Mouse (Mus musculus): Measurements from ENCODE around the gene Rnf208. TPM values are rescaled to one million over a fixed set of nuclear protein-coding genes. Genes with fewer than 3 reads are reported as not detected.

Gene Rnf208
- total RNA-seq, 1 experiment: 4.8 TPM

DNA sequence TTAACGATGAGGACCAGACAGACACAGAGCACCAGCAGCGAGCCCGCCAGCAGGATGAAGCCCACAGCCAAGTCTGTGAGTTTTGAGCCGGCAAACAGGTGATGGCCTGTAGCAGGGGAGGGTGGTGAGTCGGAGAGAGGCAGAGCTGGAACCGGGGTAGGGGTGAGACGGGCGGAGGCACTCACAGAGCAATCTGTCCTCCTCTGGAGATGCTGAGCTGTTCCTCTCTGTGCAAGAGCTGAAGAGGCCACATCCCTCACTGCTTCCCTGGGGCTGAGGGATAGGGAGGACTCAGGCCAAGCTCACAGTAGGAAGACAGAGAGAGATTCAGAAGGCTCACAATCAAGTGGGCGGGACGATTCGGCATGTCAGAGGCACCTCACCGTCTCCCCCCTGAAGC lies 11.0 kb upstream of the Rnf208 start:
- in situ Hi-C loops (cut with MboI; ENCODE audit: low sequenced_read_pairs in 2 of 2, unreplicated experiment in 2 of 2): no loop called here
- H3K36me3 ChIP-seq (ENCODE audit: control insufficient read depth, insufficient read depth, low read length, poor library complexity, severe bottlenecking): no peaks in the 10 kb centered on the region
- TF ChIP-seq MAFK (IDR thresholded peaks at IDR 0.05; ENCODE audit: insufficient read depth, low read depth, low read length) (no peak), HCFC1 (IDR thresholded peaks at IDR 0.05; ENCODE audit: borderline replicate concordance, insufficient read depth, low read length) (no peak), CHD2 (IDR thresholded peaks at IDR 0.05; ENCODE audit: low read depth, low read length) (no peak), ZNF384 (IDR thresholded peaks at IDR 0.05; ENCODE audit: low read depth, low read length) (no peak), ZC3H11A (IDR thresholded peaks at IDR 0.05; ENCODE audit: borderline replicate concordance, low read depth, low read length) (no peak)
- peak overlapping the region; percentile 42; the same call in 1 of the 2 replicates for H3K9ac ChIP-seq (ENCODE audit: insufficient read depth, low read depth, low read length, poor library complexity, severe bottlenecking)
- H3K27ac ChIP-seq (ENCODE audit: insufficient read depth, low read depth, low read length, poor library complexity, severe bottlenecking): no peak overlapping the region
- no peaks in the 10 kb centered on the region for H3K9me3 ChIP-seq (ENCODE audit: control insufficient read depth, insufficient read depth, low read depth, low read length)
- no peak for DNase-seq (ENCODE audit: low read depth, low spot score)
- peaks cover 6 to 31% of the 10 kb centered on the region in 2 experiments; a peak in 3 of 4 replicates for H3K4me1 ChIP-seq (ENCODE audit: control insufficient read depth in 2 of 2, insufficient read depth in 2 of 2, low read length in 2 of 2, poor library complexity in 1 of 2)
- peak overlapping the region; percentile 2 to 16; a peak in 2 of 4 replicates for H3K4me3 ChIP-seq (ENCODE audit: insufficient read depth in 1 of 2, low read depth in 1 of 2, low read length in 2 of 2, poor library complexity in 1 of 2, severe bottlenecking in 1 of 2)

DNA sequence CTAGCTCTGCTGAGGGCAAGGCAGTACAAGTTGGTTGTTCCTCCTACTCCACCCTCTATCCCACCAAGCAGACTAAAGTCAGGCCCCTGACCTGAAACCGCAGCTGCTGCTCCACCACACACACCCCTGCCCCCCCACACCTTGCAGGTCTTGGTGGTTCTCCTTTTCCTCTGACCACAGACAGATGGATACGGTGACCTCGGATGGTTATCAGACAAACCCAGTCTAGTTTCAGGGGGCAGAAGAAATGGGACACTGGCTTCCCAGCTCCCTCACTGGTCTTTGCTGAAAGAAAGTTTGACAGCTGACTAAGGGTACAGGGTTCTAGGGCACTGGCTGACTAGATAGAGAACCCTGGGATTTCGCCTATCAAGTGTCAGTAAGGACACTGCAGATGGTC lies 8.6 kb upstream of the Rnf208 start:
- Histone ChIP-seq H3K36me3 (ENCODE audit: control insufficient read depth, insufficient read depth, low read length, poor library complexity, severe bottlenecking) (no peaks in the 10 kb centered on the region), H3K9me3 (ENCODE audit: control insufficient read depth, insufficient read depth, low read depth, low read length) (no peaks in the 10 kb centered on the region), H3K4me1 (ENCODE audit: control insufficient read depth in 2 of 2, insufficient read depth in 2 of 2, low read length in 2 of 2, poor library complexity in 1 of 2) (peaks cover 6 to 41% of the 10 kb centered on the region in 2 experiments), H3K27ac (ENCODE audit: insufficient read depth, low read depth, low read length, poor library complexity, severe bottlenecking) (no peak overlapping the region), H3K4me3 (ENCODE audit: insufficient read depth in 1 of 2, low read depth in 1 of 2, low read length in 2 of 2, poor library complexity in 1 of 2, severe bottlenecking in 1 of 2) (no peak overlapping the region), H3K9ac (ENCODE audit: insufficient read depth, low read depth, low read length, poor library complexity, severe bottlenecking) (no peak overlapping the region)
- in situ Hi-C loops (cut with MboI; ENCODE audit: low sequenced_read_pairs in 2 of 2, unreplicated experiment in 2 of 2): no loop called here
- TF ChIP-seq MAFK (IDR thresholded peaks at IDR 0.05; ENCODE audit: insufficient read depth, low read depth, low read length): no peak
- no peak for TF ChIP-seq ZC3H11A (IDR thresholded peaks at IDR 0.05; ENCODE audit: borderline replicate concordance, low read depth, low read length)
- TF ChIP-seq CHD2 (IDR thresholded peaks at IDR 0.05; ENCODE audit: low read depth, low read length): no peak
- TF ChIP-seq HCFC1 (IDR thresholded peaks at IDR 0.05; ENCODE audit: borderline replicate concordance, insufficient read depth, low read length): no peak
- no peak for TF ChIP-seq ZNF384 (IDR thresholded peaks at IDR 0.05; ENCODE audit: low read depth, low read length)
- no peak for DNase-seq (ENCODE audit: low read depth, low spot score)

DNA sequence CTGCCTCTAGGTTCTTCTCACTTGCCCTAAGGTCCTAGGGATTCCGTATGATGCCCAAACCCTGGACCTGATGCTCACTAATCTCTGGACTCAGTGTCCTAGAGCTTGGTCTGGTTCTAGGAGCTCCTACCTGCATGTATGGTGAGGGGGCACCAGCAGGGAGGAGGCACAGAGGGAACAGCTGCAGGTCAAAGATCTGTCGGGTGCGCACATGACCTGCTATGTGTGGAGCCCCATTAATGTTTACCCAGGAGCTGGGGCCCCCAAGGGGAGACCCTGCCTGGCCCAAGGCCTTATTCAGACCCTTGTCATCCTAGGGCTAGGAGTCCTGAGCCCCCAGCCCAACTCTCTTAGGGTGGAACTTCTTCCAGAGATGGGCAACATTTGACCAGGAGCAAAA lies 8.0 kb upstream of the Rnf208 start, which contains the start of gene Slc34a3:
Slc34a3 (minus strand) TSS at position 315 of the 400 bp plus-strand sequence.
- DNase-seq (ENCODE audit: low read depth, low spot score): no peak
- H3K9ac ChIP-seq (ENCODE audit: insufficient read depth, low read depth, low read length, poor library complexity, severe bottlenecking): no peak within 1 kb of the TSS
- in situ Hi-C loops (cut with MboI; ENCODE audit: low sequenced_read_pairs in 2 of 2, unreplicated experiment in 2 of 2): no loop called here
- no peaks in the 10 kb centered on the region for H3K36me3 ChIP-seq (ENCODE audit: control insufficient read depth, insufficient read depth, low read length, poor library complexity, severe bottlenecking)
- TF ChIP-seq CHD2 (IDR thresholded peaks at IDR 0.05; ENCODE audit: low read depth, low read length) (no peak), HCFC1 (IDR thresholded peaks at IDR 0.05; ENCODE audit: borderline replicate concordance, insufficient read depth, low read length) (no peak), MAFK (IDR thresholded peaks at IDR 0.05; ENCODE audit: insufficient read depth, low read depth, low read length) (no peak)
- H3K4me1 ChIP-seq (ENCODE audit: control insufficient read depth in 2 of 2, insufficient read depth in 2 of 2, low read length in 2 of 2, poor library complexity in 1 of 2): peaks cover 6 to 38% of the 10 kb centered on the region in 2 experiments
- no peaks in the 10 kb centered on the region for H3K9me3 ChIP-seq (ENCODE audit: control insufficient read depth, insufficient read depth, low read depth, low read length)
- H3K27ac ChIP-seq (ENCODE audit: insufficient read depth, low read depth, low read length, poor library complexity, severe bottlenecking): no peak within 1 kb of the TSS
- no peak within 1 kb of the TSS for H3K4me3 ChIP-seq (ENCODE audit: insufficient read depth in 1 of 2, low read depth in 1 of 2, low read length in 2 of 2, poor library complexity in 1 of 2, severe bottlenecking in 1 of 2)

DNA sequence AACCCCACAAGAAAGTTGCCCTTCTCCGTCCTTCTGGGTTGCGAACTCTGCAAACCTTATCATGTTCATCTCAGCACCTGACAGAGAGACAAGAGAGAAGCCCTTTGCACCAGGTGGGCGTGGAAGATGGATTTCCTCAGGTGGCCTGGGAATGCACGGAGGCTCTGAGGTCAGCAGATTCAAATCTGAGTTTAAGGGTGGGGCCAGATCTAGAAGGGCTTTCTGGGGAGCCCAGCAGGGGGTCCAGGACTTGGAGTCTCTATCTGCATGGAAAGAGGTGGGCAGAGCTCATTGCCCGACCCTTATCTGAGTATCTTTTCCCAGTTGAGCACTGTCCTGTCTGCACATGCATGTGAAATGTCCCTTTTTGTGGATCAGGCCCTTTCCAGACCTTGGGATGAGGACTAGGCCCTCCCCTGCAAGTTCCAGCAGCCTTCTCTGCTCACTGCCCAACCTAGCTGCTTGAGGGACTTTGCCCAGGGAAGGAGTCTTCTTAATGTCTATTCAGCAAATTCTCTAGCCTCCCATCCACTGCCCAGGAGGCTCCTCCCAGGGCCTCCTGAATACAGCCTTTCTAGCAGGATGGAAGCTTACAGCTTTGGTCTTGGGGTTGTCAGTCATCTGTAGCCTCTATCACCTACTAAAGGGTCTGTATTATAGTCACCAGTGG lies 7.4 kb upstream of the Rnf208 start:
- peaks cover 6 to 39% of the 10 kb centered on the region in 2 experiments for H3K4me1 ChIP-seq (ENCODE audit: control insufficient read depth in 2 of 2, insufficient read depth in 2 of 2, low read length in 2 of 2, poor library complexity in 1 of 2)
- no peak overlapping the region for H3K4me3 ChIP-seq (ENCODE audit: insufficient read depth in 1 of 2, low read depth in 1 of 2, low read length in 2 of 2, poor library complexity in 1 of 2, severe bottlenecking in 1 of 2)
- no peak overlapping the region for H3K27ac ChIP-seq (ENCODE audit: insufficient read depth, low read depth, low read length, poor library complexity, severe bottlenecking)
- TF ChIP-seq ZC3H11A (IDR thresholded peaks at IDR 0.05; ENCODE audit: borderline replicate concordance, low read depth, low read length) (no peak), CHD2 (IDR thresholded peaks at IDR 0.05; ENCODE audit: low read depth, low read length) (no peak), MAFK (IDR thresholded peaks at IDR 0.05; ENCODE audit: insufficient read depth, low read depth, low read length) (no peak), ZNF384 (IDR thresholded peaks at IDR 0.05; ENCODE audit: low read depth, low read length) (no peak), HCFC1 (IDR thresholded peaks at IDR 0.05; ENCODE audit: borderline replicate concordance, insufficient read depth, low read length) (no peak)
- in situ Hi-C loops (cut with MboI; ENCODE audit: low sequenced_read_pairs in 2 of 2, unreplicated experiment in 2 of 2): no loop called here
- H3K9me3 ChIP-seq (ENCODE audit: control insufficient read depth, insufficient read depth, low read depth, low read length): no peaks in the 10 kb centered on the region
- no peak for DNase-seq (ENCODE audit: low read depth, low spot score)
- no peak overlapping the region for H3K9ac ChIP-seq (ENCODE audit: insufficient read depth, low read depth, low read length, poor library complexity, severe bottlenecking)
- H3K36me3 ChIP-seq (ENCODE audit: control insufficient read depth, insufficient read depth, low read length, poor library complexity, severe bottlenecking): no peaks in the 10 kb centered on the region

Measured in ES-E14 (cell line).